Mouse (Mus musculus) intestine, postnatal 0 days (tissue): ENCODE data around the gene Efl1. TPM values are rescaled to one million over a fixed set of nuclear protein-coding genes. Genes with fewer than 3 reads are reported as not detected.

Experiments
- ATAC-seq: fragments of 200-750 bp; cut with Nextera tagmentation; 2 replicates; pipeline ENCODE4 v1.8.0; 2017; ENCODE audit warnings: mild to moderate bottlenecking, moderate TSS enrichment, moderate library complexity
- H3K27ac ChIP-seq: fragments of 300-500 bp; sonication (generic); 2 replicates; pipeline ENCODE4 v1.5.1; 2014; ENCODE audit warnings: mild to moderate bottlenecking, low read depth, low read length, moderate library complexity
- H3K27me3 ChIP-seq: fragments of 300-500 bp; sonication (generic); replicated peaks from 2 replicates; pipeline ENCODE4 v1.6.1; 2014; ENCODE audit warnings: low read length, mixed read lengths; ENCODE audit not compliant: control insufficient read depth, insufficient read depth
- H3K36me3 ChIP-seq: fragments of 300-500 bp; sonication (generic); 2 replicates; pipeline ENCODE4 v1.6.1; 2014; ENCODE audit warnings: mild to moderate bottlenecking, moderate library complexity; ENCODE audit not compliant: control insufficient read depth, insufficient read depth
- H3K4me1 ChIP-seq: fragments of 300-500 bp; sonication (generic); replicated peaks from 2 replicates; pipeline ENCODE4 v1.6.1; 2014; ENCODE audit warnings: antibody characterized with exemption, low read length, mixed read lengths; ENCODE audit not compliant: control insufficient read depth, insufficient read depth
- H3K4me2 ChIP-seq: fragments of 300-500 bp; sonication (generic); replicated peaks from 2 replicates; pipeline ENCODE4 v1.6.1; 2014; ENCODE audit warnings: low read depth, mild to moderate bottlenecking, moderate library complexity
- H3K4me3 ChIP-seq: fragments of 300-500 bp; sonication (generic); 2 replicates; pipeline ENCODE4 v1.5.1; 2014; ENCODE audit warnings: low read depth, low read length
- H3K9ac ChIP-seq: fragments of 300-500 bp; sonication (generic); 2 replicates; pipeline ENCODE4 v1.6.1; 2014; ENCODE audit warnings: mild to moderate bottlenecking, low read depth, low read length
- H3K9me3 ChIP-seq: fragments of 300-500 bp; sonication (generic); 2 replicates; pipeline ENCODE4 v1.6.1; 2016; ENCODE audit warnings: mixed run types; ENCODE audit not compliant: control insufficient read depth
- CTCF ChIP-seq: sonication (generic); IDR thresholded peaks from 2 replicates; pipeline ENCODE4 v1.5.1; 2016; ENCODE audit warnings: low read depth, mild to moderate bottlenecking, control low read depth, antibody characterized with exemption, moderate library complexity
- WGBS: fragments of 180-500 bp; shearing (Covaris S2); extraction: QIAGEN DNeasy Blood & Tissue Kit; methylation state at CpG from one replicate; pipeline ENCODE4 v1.1.7; 2014; 5-methylcytosine and 5-hydroxymethylcytosine counted together
- polyA plus RNA-seq: library from polyadenylated mRNA; unstranded; fragments of >200 nt; fragmentation: Nextera tagmentation; extraction: Ambion mirVana; gene quantifications from 2 replicates; pipeline ENCODE4 v1.2.1, GENCODE M21; 2015

Efl1 gene
- polyA plus RNA-seq, 1 experiment from 2014 or later, result 13.5 TPM

GRCm38 (mm10) chr7:82715912-82716601 is 67.6 kb downstream of the Efl1 start:
- no peak overlapping the region for H3K27ac ChIP-seq
- no peak overlapping the region for H3K4me3 ChIP-seq
- WGBS, result 48% methylated on average over 8 of the region's 8 CpGs
- no peak overlapping the region for H3K9ac ChIP-seq
- H3K9me3 ChIP-seq, result no peaks in the 10 kb centered on the region
- no peak overlapping the region for H3K4me2 ChIP-seq
- ATAC-seq, result no peak
- no peak for TF ChIP-seq CTCF
- no peaks in the 10 kb centered on the region for H3K4me1 ChIP-seq
- H3K27me3 ChIP-seq, result no peaks in the 10 kb centered on the region
- H3K36me3 ChIP-seq, result peaks cover 15% of the 10 kb centered on the region; the same call in 1 of the 2 replicates

GRCm38 (mm10) chr7:82719285-82719684 is 70.9 kb downstream of the Efl1 start:
- Histone ChIP-seq H3K27ac (no peak overlapping the region), H3K4me2 (no peak overlapping the region), H3K9ac (no peak overlapping the region), H3K4me3 (no peak overlapping the region), H3K27me3 (no peaks in the 10 kb centered on the region), H3K36me3 (peaks cover 6% of the 10 kb centered on the region; the same call in 1 of the 2 replicates), H3K4me1 (0 out of 2 replicates have a peak, but pooled peaks cover 5% of the 10 kb centered on the region), H3K9me3 (no peaks in the 10 kb centered on the region)
- WGBS, result 73% methylated on average over 5 of the region's 5 CpGs
- ATAC-seq, result no peak
- TF ChIP-seq CTCF, result peak; percentile 71

- H3K4me1 ChIP-seq, result 0 out of 2 replicates have a peak, but pooled peaks cover 5% of the 10 kb centered on the region
- no peaks in the 10 kb centered on the region for H3K9me3 ChIP-seq
- no peak for ATAC-seq
- no peak overlapping the region for H3K9ac ChIP-seq
- H3K4me2 ChIP-seq, result no peak overlapping the region
- H3K27ac ChIP-seq, result no peak overlapping the region
- TF ChIP-seq CTCF, result no peak
- 0 out of 2 replicates have a peak, but pooled peaks cover 3% of the 10 kb centered on the region for H3K36me3 ChIP-seq
- no peaks in the 10 kb centered on the region for H3K27me3 ChIP-seq
- 61% methylated on average over 5 of the region's 5 CpGs for WGBS
- H3K4me3 ChIP-seq, result no peak overlapping the region
Observed at GRCm38 (mm10) chr7:82719740-82720139, 71.3 kb downstream of the Efl1 start.

- no peaks in the 10 kb centered on the region for H3K9me3 ChIP-seq
- H3K27ac ChIP-seq, result no peak overlapping the region
- TF ChIP-seq CTCF, result no peak
- no peaks in the 10 kb centered on the region for H3K36me3 ChIP-seq
- H3K4me2 ChIP-seq, result no peak overlapping the region
- no peaks in the 10 kb centered on the region for H3K27me3 ChIP-seq
- no peak overlapping the region for H3K4me3 ChIP-seq
- H3K4me1 ChIP-seq, result 0 out of 2 replicates have a peak, but pooled peaks cover 5% of the 10 kb centered on the region
- no peak for ATAC-seq
- H3K9ac ChIP-seq, result no peak overlapping the region
- WGBS, result 72% methylated on average over 7 of the region's 7 CpGs
Observed at GRCm38 (mm10) chr7:82720501-82720900, 72.1 kb downstream of the Efl1 start.

- ATAC-seq, result no peak
- whole genome bisulfite sequencing, result 49% methylated on average over 7 of the region's 7 CpGs
- no peak overlapping the region for H3K4me3 ChIP-seq
- no peaks in the 10 kb centered on the region for H3K36me3 ChIP-seq
- H3K27me3 ChIP-seq, result no peaks in the 10 kb centered on the region
- H3K4me1 ChIP-seq, result 0 out of 2 replicates have a peak, but pooled peaks cover 5% of the 10 kb centered on the region
- H3K9me3 ChIP-seq, result no peaks in the 10 kb centered on the region
- H3K4me2 ChIP-seq, result no peak overlapping the region
- H3K9ac ChIP-seq, result no peak overlapping the region
- no peak overlapping the region for H3K27ac ChIP-seq
- TF ChIP-seq CTCF, result no peak
Observed at GRCm38 (mm10) chr7:82720906-82721305, 72.5 kb downstream of the Efl1 start.

- no peak for TF ChIP-seq CTCF
- Histone ChIP-seq H3K27me3 (no peaks in the 10 kb centered on the region), H3K4me3 (no peak overlapping the region), H3K27ac (no peak overlapping the region), H3K9me3 (no peaks in the 10 kb centered on the region), H3K4me2 (no peak overlapping the region), H3K4me1 (0 out of 2 replicates have a peak, but pooled peaks cover 5% of the 10 kb centered on the region), H3K36me3 (no peaks in the 10 kb centered on the region), H3K9ac (no peak overlapping the region)
- WGBS, result 77% methylated on average over 7 of the region's 7 CpGs
- ATAC-seq, result no peak
Observed at GRCm38 (mm10) chr7:82722486-82723123, 74.2 kb downstream of the Efl1 start.
